Mouse (Mus musculus): Measurements from ENCODE around the gene Abhd5. TPM values are rescaled to one million over a fixed set of nuclear protein-coding genes. Genes with fewer than 3 reads are reported as not detected.

Gene Abhd5
- total and polyA plus RNA-seq, 2 experiments from 2014 or later = 28.2 to 33.9 TPM

- Histone ChIP-seq H3K4me1 (ENCODE audit: insufficient read depth) (no peaks in the 10 kb centered on the region), H3K27ac (ENCODE audit: low read depth, low read length) (no peak overlapping the region), H3K4me2 (ENCODE audit: low read depth) (no peak overlapping the region), H3K27me3 (ENCODE audit: insufficient read depth, low read length) (no peaks in the 10 kb centered on the region), H3K9ac (no peak overlapping the region), H3K4me3 (ENCODE audit: low read depth, low read length) (no peak overlapping the region), H3K9me3 (ENCODE audit: low read length) (no peaks in the 10 kb centered on the region), H3K36me3 (ENCODE audit: insufficient read depth) (no peaks in the 10 kb centered on the region)
- ATAC-seq (no peak), DNase-seq (no peak)
- 93% methylated on average over 1 of the region's 1 CpGs for WGBS
- no peak for TF ChIP-seq CTCF (IDR thresholded peaks at IDR 0.05; ENCODE audit: low read depth)
Observed at GRCm38 (mm10) chr9:122414648-122415047, 63.2 kb downstream of the Abhd5 start.

DNA sequence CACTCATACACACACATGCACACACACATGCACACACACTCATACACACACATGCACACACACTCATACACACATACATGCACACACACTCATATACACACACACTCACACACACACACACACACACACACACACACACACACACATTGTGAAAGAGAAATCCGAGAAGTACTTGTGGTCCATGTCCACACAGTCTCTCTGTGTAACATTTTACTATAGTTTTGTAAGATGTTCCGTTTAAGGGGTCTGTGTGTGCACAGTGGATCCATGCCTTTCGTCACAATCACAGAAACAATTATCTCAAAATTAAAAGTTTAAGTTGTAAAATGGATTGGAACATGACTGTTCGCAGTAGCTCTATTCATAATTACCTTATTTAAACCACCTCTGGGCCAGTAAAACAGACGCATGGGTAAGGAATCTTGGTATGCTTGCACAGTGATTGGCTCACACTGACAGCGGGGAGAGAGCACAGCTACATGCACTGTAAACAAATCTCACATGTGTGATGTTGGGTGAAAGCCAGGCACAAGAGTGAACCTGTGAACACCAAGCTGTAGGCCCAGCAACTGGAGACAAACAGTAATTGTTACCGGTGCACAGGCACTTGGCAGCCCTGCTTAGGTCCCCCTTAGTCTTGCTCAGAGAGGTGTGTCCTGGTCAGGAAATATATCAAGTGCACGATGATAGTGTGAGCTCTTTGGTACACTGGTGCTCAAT is 63.8 kb downstream of the Abhd5 start:
- 72% methylated on average over 8 of the region's 8 CpGs for WGBS
- no peak for TF ChIP-seq CTCF (IDR thresholded peaks at IDR 0.05; ENCODE audit: low read depth)
- Histone ChIP-seq H3K4me2 (ENCODE audit: low read depth) (no peak overlapping the region), H3K4me3 (ENCODE audit: low read depth, low read length) (no peak overlapping the region), H3K9me3 (ENCODE audit: low read length) (no peaks in the 10 kb centered on the region), H3K4me1 (ENCODE audit: insufficient read depth) (no peaks in the 10 kb centered on the region), H3K9ac (no peak overlapping the region), H3K27ac (ENCODE audit: low read depth, low read length) (no peak overlapping the region), H3K36me3 (ENCODE audit: insufficient read depth) (no peaks in the 10 kb centered on the region), H3K27me3 (ENCODE audit: insufficient read depth, low read length) (no peaks in the 10 kb centered on the region)
- no peak for DNase-seq
- no peak for ATAC-seq

DNA sequence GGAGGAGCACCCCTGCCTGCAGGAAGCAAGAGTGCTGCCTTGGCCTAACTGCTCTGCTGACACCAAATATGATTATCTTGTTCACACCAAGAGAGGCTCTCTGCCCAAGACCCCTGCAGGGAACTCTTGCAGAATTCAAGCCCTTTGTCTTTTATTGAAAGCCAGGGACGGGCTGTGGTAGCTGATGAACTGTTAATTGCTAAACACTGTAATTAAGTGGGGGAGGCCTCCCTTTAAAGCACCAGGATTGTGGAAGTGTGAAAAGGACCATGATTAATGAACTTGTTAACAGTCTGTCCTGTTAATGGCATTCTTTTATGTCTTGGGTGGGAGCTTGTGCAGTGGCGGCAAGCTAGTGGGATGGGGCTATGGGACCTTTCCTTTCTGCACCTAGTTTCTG is 65.2 kb downstream of the Abhd5 start:
- Histone ChIP-seq H3K4me3 (ENCODE audit: low read depth, low read length) (no peak overlapping the region), H3K36me3 (ENCODE audit: insufficient read depth) (no peaks in the 10 kb centered on the region), H3K9me3 (ENCODE audit: low read length) (no peaks in the 10 kb centered on the region), H3K27me3 (ENCODE audit: insufficient read depth, low read length) (no peaks in the 10 kb centered on the region), H3K27ac (ENCODE audit: low read depth, low read length) (no peak overlapping the region), H3K4me2 (ENCODE audit: low read depth) (no peak overlapping the region), H3K9ac (no peak overlapping the region), H3K4me1 (ENCODE audit: insufficient read depth) (peaks cover 4% of the 10 kb centered on the region; the same call in 1 of the 2 replicates)
- TF ChIP-seq CTCF (IDR thresholded peaks at IDR 0.05; ENCODE audit: low read depth) = no peak
- ATAC-seq (peak; percentile 38; the same call in 1 of the 2 replicates), DNase-seq (no peak)
- WGBS = 13% methylated on average over 2 of the region's 2 CpGs

- WGBS = 75% methylated on average over 5 of the region's 5 CpGs
- Histone ChIP-seq H3K9ac (no peak overlapping the region), H3K4me3 (ENCODE audit: low read depth, low read length) (no peak overlapping the region), H3K27ac (ENCODE audit: low read depth, low read length) (no peak overlapping the region), H3K36me3 (ENCODE audit: insufficient read depth) (no peaks in the 10 kb centered on the region), H3K4me2 (ENCODE audit: low read depth) (no peak overlapping the region), H3K9me3 (ENCODE audit: low read length) (no peaks in the 10 kb centered on the region), H3K4me1 (ENCODE audit: insufficient read depth) (peaks cover 6% of the 10 kb centered on the region; the same call in 1 of the 2 replicates), H3K27me3 (ENCODE audit: insufficient read depth, low read length) (no peaks in the 10 kb centered on the region)
- no peak for TF ChIP-seq CTCF (IDR thresholded peaks at IDR 0.05; ENCODE audit: low read depth)
- DNase-seq = peak; percentile 41
- ATAC-seq = peak; percentile 54
Observed at GRCm38 (mm10) chr9:122420195-122420756, 68.9 kb downstream of the Abhd5 start.

GRCm38 (mm10) chr9:122420772-122421764 is 69.7 kb downstream of the Abhd5 start:
- no peak overlapping the region for H3K4me2 ChIP-seq (ENCODE audit: low read depth)
- H3K27me3 ChIP-seq (ENCODE audit: insufficient read depth, low read length) = no peaks in the 10 kb centered on the region
- no peak overlapping the region for H3K4me3 ChIP-seq (ENCODE audit: low read depth, low read length)
- no peak overlapping the region for H3K9ac ChIP-seq
- no peaks in the 10 kb centered on the region for H3K36me3 ChIP-seq (ENCODE audit: insufficient read depth)
- H3K27ac ChIP-seq (ENCODE audit: low read depth, low read length) = no peak overlapping the region
- peak; percentile 97 for TF ChIP-seq CTCF (IDR thresholded peaks at IDR 0.05; ENCODE audit: low read depth)
- DNase-seq = peak; percentile 86
- 21% methylated on average over 13 of the region's 13 CpGs for WGBS
- H3K9me3 ChIP-seq (ENCODE audit: low read length) = no peaks in the 10 kb centered on the region
- peak; percentile 72 for ATAC-seq
- H3K4me1 ChIP-seq (ENCODE audit: insufficient read depth) = peaks cover 6% of the 10 kb centered on the region; the same call in 1 of the 2 replicates

DNA sequence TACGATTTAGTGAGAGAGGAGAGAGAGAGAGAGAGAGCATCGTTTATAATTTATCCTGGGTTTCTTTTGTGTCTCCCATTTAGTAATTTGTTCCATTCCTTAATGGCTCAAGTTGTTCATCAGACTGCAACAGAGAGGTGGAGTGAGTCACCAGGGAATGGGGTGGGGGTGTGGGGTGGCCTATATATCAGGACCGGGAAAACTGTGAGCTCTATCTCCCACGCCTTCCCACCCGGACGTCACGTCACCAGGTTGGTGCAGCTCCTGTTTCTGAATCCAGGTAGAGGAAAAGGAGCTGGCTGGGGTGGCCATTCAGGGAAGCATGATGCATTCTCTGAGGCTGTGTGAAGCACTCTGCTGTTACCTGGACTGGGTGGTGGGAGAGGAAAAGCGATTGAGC is 70.5 kb downstream of the Abhd5 start:
- H3K9ac ChIP-seq = no peak overlapping the region
- H3K27ac ChIP-seq (ENCODE audit: low read depth, low read length) = no peak overlapping the region
- no peak for DNase-seq
- H3K36me3 ChIP-seq (ENCODE audit: insufficient read depth) = no peaks in the 10 kb centered on the region
- no peaks in the 10 kb centered on the region for H3K9me3 ChIP-seq (ENCODE audit: low read length)
- no peak for ATAC-seq
- no peak overlapping the region for H3K4me3 ChIP-seq (ENCODE audit: low read depth, low read length)
- H3K4me2 ChIP-seq (ENCODE audit: low read depth) = no peak overlapping the region
- no peak for TF ChIP-seq CTCF (IDR thresholded peaks at IDR 0.05; ENCODE audit: low read depth)
- no peaks in the 10 kb centered on the region for H3K27me3 ChIP-seq (ENCODE audit: insufficient read depth, low read length)
- 85% methylated on average over 8 of the region's 8 CpGs for WGBS
- peaks cover 6% of the 10 kb centered on the region; the same call in 1 of the 2 replicates for H3K4me1 ChIP-seq (ENCODE audit: insufficient read depth)
